Mouse (Mus musculus): ENCODE data around the gene Gpsm1.

Gpsm1 gene

GRCm38 (mm10) chr2:26312812-26313211, 2.5 kb upstream of the Gpsm1 start:
- peak; percentile 24 for DNase-seq (ENCODE audit: low read depth, low spot score)

GRCm38 (mm10) chr2:26313394-26313793, 1.9 kb upstream of the Gpsm1 start:
- DNase-seq (ENCODE audit: low read depth, low spot score): no peak

DNA sequence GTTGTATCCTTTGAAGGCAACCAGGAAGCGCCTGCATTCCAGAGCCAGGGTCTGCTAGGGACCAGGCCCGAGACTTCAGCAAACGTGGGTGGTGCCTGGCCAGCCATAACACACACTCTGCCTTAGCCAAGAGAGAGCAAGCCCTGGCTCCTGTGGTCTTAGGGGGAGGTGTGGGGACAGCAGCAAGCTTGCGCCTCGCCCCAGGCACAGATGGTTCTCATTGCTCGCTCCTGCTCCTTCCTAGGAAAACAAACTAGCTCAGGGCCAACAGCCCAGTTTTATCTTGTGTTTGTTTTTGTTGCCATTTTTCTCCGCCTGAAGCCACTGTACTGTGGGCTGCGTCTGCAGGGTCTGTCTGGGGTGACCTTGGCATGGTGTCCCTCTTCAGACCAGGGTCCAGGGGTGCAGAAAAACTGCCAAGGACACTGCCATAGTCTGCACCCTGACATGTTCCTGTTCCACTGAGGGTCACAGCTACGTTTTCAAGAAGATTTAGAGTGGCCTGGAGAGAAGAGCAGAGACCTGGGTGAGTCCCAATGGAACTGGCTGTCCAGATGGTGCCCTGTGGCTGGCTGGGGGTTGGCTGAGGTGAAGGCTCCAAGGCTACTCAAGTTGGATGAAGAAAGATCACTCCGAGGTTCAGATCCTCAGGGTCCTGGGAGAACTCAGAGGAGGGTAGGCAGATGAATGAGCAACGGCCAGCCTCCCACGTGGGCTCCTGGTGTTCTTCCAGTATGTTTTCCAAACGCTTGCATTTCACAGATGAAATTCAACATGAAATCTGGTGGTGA, 839 bp upstream of the Gpsm1 start:
- DNase-seq (ENCODE audit: low read depth, low spot score): no peak

DNA sequence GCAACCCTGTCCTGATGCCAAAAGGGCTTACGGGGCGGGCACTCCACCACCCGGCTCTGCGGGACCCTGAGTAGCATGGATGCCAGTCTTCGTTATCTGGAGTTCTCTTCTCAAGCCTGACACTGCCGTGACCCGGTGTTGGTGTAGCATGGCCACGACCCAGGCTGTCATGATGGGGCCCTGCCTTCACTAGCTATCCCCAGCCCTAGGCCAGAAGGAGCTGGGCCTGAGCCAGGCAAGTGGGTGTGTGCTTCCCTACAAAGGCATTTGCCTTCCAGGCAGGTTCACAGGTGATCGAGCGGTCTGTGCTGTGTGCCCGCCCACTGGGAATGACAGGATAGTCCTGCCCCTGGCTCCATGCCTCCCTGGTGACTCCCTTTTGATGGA, 603 bp downstream of the Gpsm1 start:
- no peak for DNase-seq (ENCODE audit: low read depth, low spot score)

- peak; percentile 23 for DNase-seq (ENCODE audit: low read depth, low spot score)
Measured at GRCm38 (mm10) chr2:26316576-26317246, 1.4 kb downstream of the Gpsm1 start.

DNA sequence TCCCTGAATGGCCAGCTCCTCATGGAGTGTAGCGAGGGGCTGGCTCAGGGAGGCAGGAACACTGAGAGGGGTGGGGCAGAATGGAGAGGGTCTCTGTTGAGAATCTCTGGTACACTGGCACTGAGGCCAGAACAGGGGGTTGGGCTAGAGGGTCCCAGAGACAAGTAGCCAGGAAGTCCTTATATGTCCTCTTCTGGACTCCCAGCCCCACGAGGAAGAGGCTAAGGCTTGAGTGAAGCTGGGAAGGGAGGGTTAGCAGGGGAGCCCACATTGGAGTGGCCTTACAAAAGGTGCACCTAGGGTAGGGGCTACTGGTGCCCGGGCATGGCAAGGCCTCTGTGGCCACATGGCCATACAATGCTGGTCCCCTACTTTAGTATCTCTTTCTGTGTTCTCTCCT, 2.1 kb downstream of the Gpsm1 start:
- DNase-seq (ENCODE audit: low read depth, low spot score): no peak

DNA sequence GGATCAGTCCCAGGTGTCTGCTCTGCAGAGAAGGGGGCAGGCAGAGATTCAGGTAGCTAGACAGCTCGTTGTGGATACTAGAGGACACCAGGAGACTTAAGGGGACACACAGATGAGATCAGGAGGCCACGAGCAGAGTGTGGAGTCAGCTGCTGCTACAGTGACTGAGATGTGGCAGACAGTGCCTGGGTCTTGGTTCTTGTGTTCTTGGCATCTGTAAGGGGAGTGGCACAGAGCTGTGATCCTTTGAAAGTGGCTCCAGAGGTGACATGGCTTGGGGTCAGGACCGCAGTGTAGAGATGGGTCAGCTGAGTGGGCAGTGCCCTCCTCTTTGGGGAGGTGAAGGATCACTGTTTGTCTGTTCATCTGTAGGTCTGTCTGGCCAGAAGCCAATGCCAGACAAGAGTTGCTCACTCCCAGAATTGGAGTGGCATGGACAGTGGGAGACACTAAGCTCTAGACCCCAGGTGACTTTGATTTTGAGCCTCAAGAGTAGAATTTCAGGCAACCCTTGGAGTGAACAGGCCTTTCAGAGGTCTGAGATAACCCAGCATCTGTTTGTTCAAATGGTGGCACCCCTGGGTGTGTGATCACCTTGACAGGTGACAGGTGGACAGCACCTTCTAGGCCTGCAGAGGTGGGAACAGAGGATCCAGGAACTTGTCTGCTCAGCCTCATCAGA, 2.8 kb downstream of the Gpsm1 start:
- no peak for DNase-seq (ENCODE audit: low read depth, low spot score)

DNA sequence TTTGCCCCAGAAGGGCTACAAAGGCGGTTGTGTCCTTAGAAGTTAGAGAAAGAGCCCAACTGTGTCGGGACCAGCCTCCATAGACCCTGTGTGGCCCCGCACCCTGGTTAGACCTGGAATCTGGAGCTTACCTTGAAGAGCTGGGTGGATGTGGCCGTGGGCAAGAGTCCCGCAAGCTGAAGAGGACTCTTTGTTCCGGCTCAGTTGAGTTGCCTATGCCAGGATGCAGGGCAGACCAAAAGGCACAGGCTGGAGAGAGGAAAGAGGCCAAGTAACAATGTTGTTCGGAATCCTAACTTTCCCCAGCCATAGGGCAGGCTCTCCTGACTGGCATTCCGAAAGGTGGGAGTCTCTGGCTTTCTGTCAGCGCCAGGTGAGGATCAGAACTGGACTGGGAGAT, 3.8 kb downstream of the Gpsm1 start:
- DNase-seq (ENCODE audit: low read depth, low spot score): no peak

DNA sequence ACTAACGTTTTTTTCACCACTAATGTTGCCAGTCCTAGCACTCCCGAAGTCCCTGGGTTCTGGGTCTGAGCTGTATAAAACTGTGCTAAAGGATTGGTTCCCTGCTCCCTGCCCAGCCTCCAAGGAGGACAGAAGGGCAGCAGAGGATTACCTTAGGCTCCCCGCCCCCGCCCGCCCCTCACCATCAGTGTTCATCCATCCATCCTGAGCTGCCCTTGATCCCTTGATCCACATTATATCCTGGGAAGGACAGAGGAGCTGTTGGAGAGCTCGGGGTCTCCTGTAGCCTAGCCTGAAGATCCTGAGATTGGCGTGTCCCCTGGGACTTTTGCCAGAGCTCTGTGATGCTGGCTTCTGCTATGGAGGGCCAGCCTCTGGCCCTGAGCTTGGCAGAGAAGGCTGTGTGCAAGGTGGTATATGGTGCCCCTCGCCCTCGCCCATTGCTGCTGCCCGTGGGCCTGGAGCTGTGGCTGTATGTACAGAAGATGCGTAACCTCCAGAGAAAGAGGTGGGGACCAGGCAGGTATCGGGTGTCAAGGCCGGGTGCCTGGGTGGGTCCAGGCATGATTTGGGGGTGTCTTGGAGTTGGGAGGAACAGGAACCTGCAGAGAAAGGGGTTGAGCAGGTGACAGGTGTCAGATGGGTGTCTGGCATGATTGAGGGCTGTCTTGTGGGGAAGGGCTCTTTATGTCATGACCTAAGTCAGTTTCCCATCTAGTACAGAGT, 4.4 kb downstream of the Gpsm1 start:
- no peak for DNase-seq (ENCODE audit: low read depth, low spot score)

DNA sequence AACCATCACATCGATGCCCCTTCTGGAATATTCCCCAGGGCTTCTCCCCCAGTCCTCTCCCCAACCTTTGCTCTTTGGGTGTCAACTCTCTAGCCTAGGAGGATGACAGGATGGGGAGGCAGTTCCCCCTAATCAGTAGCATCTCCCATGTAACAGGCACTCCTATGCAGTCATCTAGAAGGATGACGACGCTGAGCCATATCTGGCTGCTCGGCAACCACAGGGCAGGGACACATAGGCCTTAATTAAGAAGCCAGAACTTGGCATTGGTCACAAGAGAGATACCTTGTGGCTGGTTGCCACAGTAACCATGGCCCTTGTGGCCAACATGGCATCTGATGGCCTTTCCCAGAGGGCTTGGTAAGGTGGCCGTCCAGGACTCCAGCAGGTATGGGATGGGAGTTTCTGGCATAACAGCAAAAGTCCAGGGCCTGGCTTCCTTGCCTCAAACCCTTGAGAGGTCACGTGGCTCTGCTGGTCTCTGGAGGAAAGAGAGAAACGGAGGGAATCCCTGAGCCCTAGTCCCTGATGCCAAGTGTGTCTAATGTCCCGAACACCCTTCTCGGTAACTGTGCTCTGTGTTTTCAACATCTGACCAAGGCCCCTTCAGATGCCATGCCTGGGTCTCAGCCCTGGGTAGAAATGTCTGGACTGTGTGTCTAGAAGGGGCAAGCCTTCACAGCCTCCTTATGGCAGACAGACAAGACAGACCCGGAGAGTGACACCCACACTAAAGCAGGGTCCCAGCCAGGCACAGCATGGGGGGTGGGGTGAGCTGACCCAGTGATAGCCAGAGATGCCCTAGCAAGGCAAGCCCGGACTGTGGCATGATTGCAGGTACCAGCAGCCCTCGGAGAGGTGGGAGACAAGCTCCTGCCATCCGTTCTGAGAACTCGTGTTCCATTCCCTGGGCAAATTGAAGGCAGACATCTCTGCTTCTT, 5.2 kb downstream of the Gpsm1 start:
- DNase-seq (ENCODE audit: low read depth, low spot score): no peak

- no peak for DNase-seq (ENCODE audit: low read depth, low spot score)
Measured at GRCm38 (mm10) chr2:26323589-26324325, 8.4 kb downstream of the Gpsm1 start.

DNA sequence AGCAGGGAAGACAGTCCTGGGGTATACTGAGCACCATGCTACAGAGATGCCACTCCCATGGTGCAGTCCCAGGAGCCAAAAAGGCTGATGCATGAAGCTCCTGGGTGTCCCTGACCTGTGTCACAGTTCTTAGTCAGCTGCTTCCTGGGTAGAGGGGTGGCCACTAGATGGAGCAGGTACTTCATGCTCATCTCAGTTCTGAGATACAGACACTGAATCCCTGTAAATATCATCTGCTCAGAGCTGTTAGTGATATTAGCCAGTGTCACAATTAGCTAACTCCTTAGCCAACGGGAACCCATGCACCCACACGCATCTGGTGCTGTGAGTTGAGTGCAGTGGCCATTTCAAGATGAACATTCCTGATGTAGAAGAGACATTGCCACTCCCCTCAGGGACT, 9.6 kb downstream of the Gpsm1 start:
- DNase-seq (ENCODE audit: low read depth, low spot score): peak; percentile 52

GRCm38 (mm10) chr2:26325386-26326181, 10.3 kb downstream of the Gpsm1 start:
- DNase-seq (ENCODE audit: low read depth, low spot score): peak; percentile 86

- peak; percentile 63 for DNase-seq (ENCODE audit: low read depth, low spot score)
Measured at GRCm38 (mm10) chr2:26327852-26328251, 12.5 kb downstream of the Gpsm1 start.

DNA sequence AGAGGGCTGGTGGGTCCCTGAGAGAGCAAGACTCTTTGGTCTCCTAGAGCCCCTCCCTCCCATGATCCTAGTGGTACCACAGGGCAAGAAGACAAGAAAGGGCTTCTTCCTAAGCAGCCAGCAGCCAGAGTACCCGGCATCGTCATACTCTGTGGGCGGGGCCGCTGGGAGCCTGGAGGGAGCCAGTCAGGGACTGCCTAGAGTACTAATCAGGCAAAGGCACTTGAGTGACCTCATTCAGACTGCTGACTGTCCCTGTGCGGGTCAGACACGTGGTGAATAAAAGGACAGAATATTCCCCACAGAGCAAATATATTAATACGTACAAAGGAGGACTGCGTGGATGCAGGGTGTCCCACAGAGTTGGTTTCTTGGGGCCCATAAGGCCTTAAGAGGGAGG, 14.1 kb downstream of the Gpsm1 start:
- no peak for DNase-seq (ENCODE audit: low read depth, low spot score)

DNA sequence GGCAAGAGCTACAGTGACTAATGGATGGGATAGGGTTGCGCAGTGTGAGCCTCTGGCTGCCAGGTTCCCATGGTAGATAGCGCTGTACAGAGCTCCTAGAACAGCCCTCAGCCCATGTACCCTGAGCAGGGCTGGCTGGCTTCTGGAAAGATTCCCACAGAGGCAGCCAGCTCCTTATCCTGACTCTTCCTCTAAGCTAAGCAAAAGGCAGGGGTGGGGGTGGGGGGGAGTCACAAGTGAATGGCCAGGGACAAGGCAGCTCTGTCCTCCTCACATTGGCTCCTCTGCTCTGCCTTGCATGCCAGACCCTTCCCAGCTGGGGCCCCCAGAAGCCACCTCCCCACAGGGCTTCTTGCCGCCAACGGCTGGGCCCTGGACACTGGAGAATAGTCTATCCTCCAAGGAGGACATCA, 14.7 kb downstream of the Gpsm1 start:
- DNase-seq (ENCODE audit: low read depth, low spot score): no peak

GRCm38 (mm10) chr2:26330702-26331101, 15.4 kb downstream of the Gpsm1 start:
- no peak for DNase-seq (ENCODE audit: low read depth, low spot score)

GRCm38 (mm10) chr2:26338302-26339203, 23.2 kb downstream of the Gpsm1 start:
- DNase-seq (ENCODE audit: low read depth, low spot score): no peak
